Mouse (Mus musculus) gastrocnemius, postnatal 10 days (tissue): ENCODE measurements at regions not wholly inside any gene's neighbourhood (a gene's known extent, or its start where the extent isn't known, plus 50 kb on each side); places are given as distances from the start of the nearest gene placed in this dataset.

Source experiments
- DNase-seq: peaks from one replicate; pipeline ENCODE4 v3.0.0; 2021; ENCODE audit warnings: mixed read lengths

GRCm38 (mm10) chr16:87783561-87784304, 85.0 kb downstream of the Bach1 start:
- DNase-seq, result no peak

- DNase-seq, result no peak
These were observed 85.8 kb downstream of the Bach1 start for GRCm38 (mm10) chr16:87784405-87784994.

- DNase-seq, result no peak
These were observed 90.8 kb downstream of the Bach1 start for GRCm38 (mm10) chr16:87789539-87789938.

- no peak for DNase-seq
These were observed 91.2 kb downstream of the Bach1 start for GRCm38 (mm10) chr16:87789957-87790356.

- peak; percentile 21 for DNase-seq
These were observed 97.9 kb downstream of the Bach1 start for GRCm38 (mm10) chr16:87796514-87797248.

GRCm38 (mm10) chr16:87802317-87802716, 103.6 kb downstream of the Bach1 start:
- no peak for DNase-seq

GRCm38 (mm10) chr16:87817590-87817989, 118.8 kb downstream of the Bach1 start:
- DNase-seq, result no peak

GRCm38 (mm10) chr16:87834296-87834695, 135.6 kb downstream of the Bach1 start:
- no peak for DNase-seq

- DNase-seq, result peak; percentile 74
These were observed 142.3 kb downstream of the Bach1 start for GRCm38 (mm10) chr16:87840949-87841546.
